Mouse (Mus musculus): Measurements from ENCODE around the gene Sgcd.

DNA sequence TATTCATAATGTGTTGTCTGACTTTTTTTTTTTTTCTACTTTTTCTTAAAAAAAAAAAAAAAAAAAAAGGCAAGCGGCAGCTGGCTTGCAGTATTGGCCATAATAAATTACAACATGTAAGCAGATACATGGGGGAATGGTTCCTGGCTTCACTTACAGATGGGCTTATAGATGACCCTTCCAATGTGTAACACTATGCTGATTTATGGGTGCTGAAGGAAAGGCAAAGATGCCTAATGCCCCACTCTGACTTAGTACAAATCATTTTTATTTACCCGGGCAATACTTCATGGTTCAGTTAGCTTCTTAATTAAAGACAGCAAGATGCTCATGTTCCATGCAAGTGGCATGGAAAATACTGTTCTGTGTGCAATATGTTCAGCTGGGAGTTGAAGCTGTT is 800.2 kb downstream of the Sgcd start:
- no peak for TF ChIP-seq POLR2A (IDR thresholded peaks at IDR 0.05; ENCODE audit: insufficient read depth, low read depth, low read length)
- no peak for TF ChIP-seq CTCF (IDR thresholded peaks at IDR 0.05; ENCODE audit: insufficient read depth, low read depth, low read length)

All from olfactory bulb, adult 2 months (tissue).